Mouse (Mus musculus): ENCODE data around the gene Kcnip4. TPM values are rescaled to one million over a fixed set of nuclear protein-coding genes. Genes with fewer than 3 reads are reported as not detected.
A peak's percentile ranks its signal among the peaks of the same experiment; 100 is the strongest.

Gene Kcnip4
- polyA plus RNA-seq (2012; rRNA removed) = 0.22 and 0.40 TPM in 2 replicates

DNA sequence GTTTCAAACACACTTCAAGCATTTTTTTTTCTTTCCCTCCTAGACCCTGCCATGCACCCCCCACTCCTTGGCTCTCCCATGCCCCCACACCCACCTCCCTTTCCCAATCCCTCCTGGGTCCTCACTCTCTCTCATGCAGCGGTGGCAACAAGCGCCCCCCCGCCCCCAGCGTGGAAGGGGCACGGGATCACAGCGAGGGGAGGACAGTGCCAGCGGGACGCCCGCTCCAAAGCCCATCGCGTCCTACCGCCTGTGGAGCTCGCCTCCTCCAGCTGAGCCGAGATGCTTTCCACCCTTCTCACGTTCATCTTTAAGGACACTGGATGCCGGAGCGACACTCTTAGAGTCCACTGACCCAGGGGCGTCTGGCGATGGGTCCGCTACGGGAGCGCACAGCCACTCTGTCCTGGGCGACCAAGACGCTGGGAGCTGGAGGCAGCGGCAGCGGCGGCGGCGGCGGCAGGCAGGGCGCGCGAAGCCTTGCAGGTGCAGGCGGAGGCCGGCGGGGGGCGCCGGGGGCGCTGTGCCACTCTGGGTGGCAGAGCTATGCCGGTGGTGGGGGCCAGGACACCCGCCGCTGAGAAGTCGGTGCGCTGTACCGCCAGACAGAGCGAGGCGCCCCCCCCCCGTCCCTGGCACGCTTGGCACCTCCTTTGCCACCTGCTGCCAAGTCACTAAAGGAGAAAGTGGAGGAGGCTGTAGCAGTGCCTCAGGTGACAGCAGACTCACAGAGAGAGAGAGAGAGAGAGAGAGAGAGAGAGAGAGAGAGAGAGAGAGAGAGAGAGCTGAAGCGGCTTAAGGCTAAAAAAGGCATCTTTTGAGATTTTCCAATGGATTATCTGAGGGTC is at the start of gene Kcnip4:
TSS of gene Kcnip4 (minus strand) at position 514 of the 848 bp plus-strand sequence.
- 3% methylated on average over 50 of the region's 50 CpGs for WGBS
- TF ChIP-seq POLR2A (IDR thresholded peaks at IDR 0.05; ENCODE audit: borderline replicate concordance, extremely low read depth, low read depth, low read length) (no peak), CTCF (IDR thresholded peaks at IDR 0.05; ENCODE audit: insufficient read depth, low read length) (no peak)
- Histone ChIP-seq H3K4me3 (replicated peaks; ENCODE audit: extremely low read depth, low read depth, low read length) (peak within 1 kb of the TSS; percentile 38), H3K4me1 (ENCODE audit: control insufficient read depth, insufficient read depth, low read length) (no peaks in the 10 kb centered on the region)
- DNase-seq = no peak

DNA sequence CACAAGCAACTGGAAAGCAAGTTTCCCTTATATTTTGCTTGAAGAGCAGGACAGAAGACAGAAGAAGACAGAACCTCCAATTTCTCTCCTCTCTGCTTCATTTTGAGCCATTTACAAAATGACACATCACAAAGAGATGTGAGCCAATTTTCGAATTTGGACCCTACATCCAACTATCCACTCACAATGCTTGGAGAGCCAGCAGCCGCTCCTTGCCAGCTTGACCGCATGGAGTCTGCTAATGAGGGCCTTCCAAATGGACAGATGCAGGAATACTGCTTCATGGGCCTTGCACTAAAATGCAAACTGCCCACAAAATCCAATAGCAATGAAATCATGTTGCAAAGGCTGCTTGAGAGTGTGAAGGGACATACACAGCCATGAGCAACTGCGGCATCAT is 47.2 kb upstream of the Kcnip4 start:
- 78% methylated on average over 4 of the region's 4 CpGs for WGBS
- TF ChIP-seq POLR2A (IDR thresholded peaks at IDR 0.05; ENCODE audit: borderline replicate concordance, extremely low read depth, low read depth, low read length) (no peak), CTCF (IDR thresholded peaks at IDR 0.05; ENCODE audit: insufficient read depth, low read length) (no peak)
- no peaks in the 10 kb centered on the region for H3K4me1 ChIP-seq (ENCODE audit: control insufficient read depth, insufficient read depth, low read length)
- no peak for DNase-seq
- no peak overlapping the region for H3K4me3 ChIP-seq (replicated peaks; ENCODE audit: extremely low read depth, low read depth, low read length)

DNA sequence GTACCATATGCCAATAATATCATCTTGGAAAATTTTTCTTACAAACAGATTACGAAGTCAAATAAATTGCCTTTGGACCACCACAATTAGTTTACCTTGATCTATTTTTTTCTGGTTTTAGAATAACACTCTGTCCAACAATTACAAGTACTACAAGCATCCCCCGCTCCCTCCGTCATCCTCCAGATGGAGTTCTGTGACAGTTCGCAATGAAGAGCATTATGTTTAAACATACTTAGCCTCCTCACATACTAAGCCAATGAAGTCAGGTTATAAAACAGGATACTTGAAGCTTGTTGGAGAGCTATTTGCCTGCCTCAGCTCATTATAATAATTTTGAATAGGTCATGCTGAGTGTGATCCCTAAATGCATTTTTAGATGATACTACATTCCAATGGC is 39.0 kb upstream of the Kcnip4 start:
- TF ChIP-seq CTCF (IDR thresholded peaks at IDR 0.05; ENCODE audit: insufficient read depth, low read length) (no peak), POLR2A (IDR thresholded peaks at IDR 0.05; ENCODE audit: borderline replicate concordance, extremely low read depth, low read depth, low read length) (no peak)
- DNase-seq = no peak
- no peak overlapping the region for H3K4me3 ChIP-seq (replicated peaks; ENCODE audit: extremely low read depth, low read depth, low read length)
- H3K4me1 ChIP-seq (ENCODE audit: control insufficient read depth, insufficient read depth, low read length) = no peaks in the 10 kb centered on the region
- 88% methylated on average over 4 of the region's 4 CpGs for WGBS

DNA sequence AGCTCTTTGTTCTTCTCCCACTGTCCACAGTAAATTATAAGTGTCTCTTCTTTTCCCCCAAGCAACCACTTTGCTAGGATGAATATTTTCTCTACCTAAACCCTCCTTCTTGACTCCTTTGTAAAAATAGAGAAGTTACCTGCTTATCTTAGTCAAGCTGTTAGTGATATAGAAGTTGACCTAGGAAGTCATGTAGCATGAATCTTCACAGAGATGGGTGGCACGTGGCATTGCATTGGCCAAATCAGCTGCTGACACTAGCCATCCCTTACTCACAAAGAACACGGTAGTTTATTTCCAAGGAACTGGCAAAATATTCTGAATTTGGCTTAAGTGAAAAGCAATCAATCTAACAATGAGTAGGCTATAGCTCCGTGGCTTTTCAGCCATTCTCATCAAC is 32.7 kb upstream of the Kcnip4 start:
- TF ChIP-seq CTCF (IDR thresholded peaks at IDR 0.05; ENCODE audit: insufficient read depth, low read length) = no peak
- TF ChIP-seq POLR2A (IDR thresholded peaks at IDR 0.05; ENCODE audit: borderline replicate concordance, extremely low read depth, low read depth, low read length) = no peak
- 58% methylated on average over 3 of the region's 3 CpGs for WGBS
- no peak overlapping the region for H3K4me3 ChIP-seq (replicated peaks; ENCODE audit: extremely low read depth, low read depth, low read length)
- no peak for DNase-seq
- no peaks in the 10 kb centered on the region for H3K4me1 ChIP-seq (ENCODE audit: control insufficient read depth, insufficient read depth, low read length)

DNA sequence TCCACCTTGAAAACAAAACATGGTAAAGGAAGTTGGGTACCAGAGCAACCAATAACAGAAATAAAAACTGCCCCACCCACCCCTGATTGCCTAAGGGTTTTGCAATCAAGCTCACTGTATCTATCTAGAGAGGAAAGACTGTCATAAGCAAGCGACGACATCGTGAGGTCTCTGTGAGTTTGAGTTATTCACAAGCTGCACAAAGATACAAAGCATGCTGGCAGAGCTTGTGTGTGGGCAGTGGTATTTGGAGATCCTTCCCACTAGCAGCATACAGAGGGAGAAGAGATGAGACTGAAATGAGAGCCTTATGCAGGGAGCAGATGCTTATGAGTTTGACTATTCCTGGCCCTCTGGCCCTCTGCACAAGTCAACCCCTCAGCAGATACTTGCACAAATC is 23.2 kb upstream of the Kcnip4 start:
- TF ChIP-seq POLR2A (IDR thresholded peaks at IDR 0.05; ENCODE audit: borderline replicate concordance, extremely low read depth, low read depth, low read length) (no peak), CTCF (IDR thresholded peaks at IDR 0.05; ENCODE audit: insufficient read depth, low read length) (no peak)
- WGBS = 89% methylated on average over 3 of the region's 3 CpGs
- H3K4me3 ChIP-seq (replicated peaks; ENCODE audit: extremely low read depth, low read depth, low read length) = no peak overlapping the region
- H3K4me1 ChIP-seq (ENCODE audit: control insufficient read depth, insufficient read depth, low read length) = no peaks in the 10 kb centered on the region
- DNase-seq = no peak

DNA sequence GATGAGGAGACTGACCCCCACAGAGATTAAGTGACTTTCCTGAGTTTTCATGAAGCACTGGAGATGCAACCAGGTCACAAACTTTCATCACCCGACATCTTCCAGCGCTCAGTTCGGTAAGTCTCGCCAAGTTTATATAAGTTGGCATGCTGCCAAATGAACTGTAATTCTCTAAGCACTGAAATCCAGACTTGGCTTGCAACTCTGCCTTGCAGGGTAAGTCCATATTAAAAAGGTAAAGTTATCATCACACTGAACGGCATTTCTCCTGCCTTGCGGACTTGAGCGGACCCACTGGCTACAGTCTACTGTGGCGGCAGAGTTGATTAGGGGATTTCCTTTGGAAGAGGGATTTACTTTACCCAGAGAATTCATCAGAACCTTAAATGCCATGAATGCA is 4.7 kb upstream of the Kcnip4 start:
- DNase-seq = no peak
- TF ChIP-seq CTCF (IDR thresholded peaks at IDR 0.05; ENCODE audit: insufficient read depth, low read length) (no peak), POLR2A (IDR thresholded peaks at IDR 0.05; ENCODE audit: borderline replicate concordance, extremely low read depth, low read depth, low read length) (no peak)
- Histone ChIP-seq H3K4me3 (replicated peaks; ENCODE audit: extremely low read depth, low read depth, low read length) (no peak overlapping the region), H3K4me1 (ENCODE audit: control insufficient read depth, insufficient read depth, low read length) (no peaks in the 10 kb centered on the region)
- 53% methylated on average over 8 of the region's 8 CpGs for WGBS

DNA sequence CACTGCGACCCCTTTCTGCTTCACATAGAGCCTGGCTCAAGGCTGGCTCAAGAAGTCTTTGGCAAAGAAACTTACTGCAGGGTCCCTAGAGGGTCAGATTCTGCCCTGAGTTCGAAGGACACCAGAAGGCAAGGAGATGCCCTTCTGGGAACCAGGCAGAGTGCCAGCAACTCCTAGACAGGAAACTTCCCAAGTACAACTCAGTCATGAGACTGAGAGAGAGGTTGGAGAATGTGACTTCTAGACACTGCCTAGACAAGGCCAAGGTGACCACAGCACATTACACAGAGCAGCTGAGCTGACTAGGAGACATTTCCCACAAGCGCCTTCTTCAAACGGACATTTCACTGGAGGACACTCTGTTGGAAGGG is 520 bp upstream of the Kcnip4 start:
- no peaks in the 10 kb centered on the region for H3K4me1 ChIP-seq (ENCODE audit: control insufficient read depth, insufficient read depth, low read length)
- TF ChIP-seq POLR2A (IDR thresholded peaks at IDR 0.05; ENCODE audit: borderline replicate concordance, extremely low read depth, low read depth, low read length) = no peak
- no peak for TF ChIP-seq CTCF (IDR thresholded peaks at IDR 0.05; ENCODE audit: insufficient read depth, low read length)
- H3K4me3 ChIP-seq (replicated peaks; ENCODE audit: extremely low read depth, low read depth, low read length) = no peak overlapping the region
- DNase-seq = no peak
- 56% methylated on average over 4 of the region's 4 CpGs for WGBS

DNA sequence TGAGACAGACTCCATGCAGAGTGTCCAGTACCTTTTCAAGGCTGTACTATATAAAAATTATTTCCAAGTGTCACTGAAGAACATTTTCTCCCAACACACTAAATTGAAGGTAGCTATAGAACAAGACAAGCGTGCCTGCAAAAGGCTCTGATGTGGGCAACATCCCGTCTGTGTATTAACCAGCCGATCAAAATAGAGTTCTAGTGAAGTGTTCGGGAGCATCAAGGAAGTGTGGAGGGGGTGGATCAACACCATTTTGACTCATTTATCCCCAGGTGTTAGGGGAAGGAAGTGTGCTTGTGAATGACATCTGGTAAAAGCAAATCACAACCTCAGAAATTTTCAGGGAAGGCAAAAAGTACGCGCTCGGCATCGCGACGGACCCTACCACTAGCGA is 712 bp downstream of the Kcnip4 start:
- Histone ChIP-seq H3K4me1 (ENCODE audit: control insufficient read depth, insufficient read depth, low read length) (no peaks in the 10 kb centered on the region), H3K4me3 (replicated peaks; ENCODE audit: extremely low read depth, low read depth, low read length) (peak overlapping the region; percentile 37)
- no peak for DNase-seq
- 8% methylated on average over 11 of the region's 11 CpGs for WGBS
- no peak for TF ChIP-seq POLR2A (IDR thresholded peaks at IDR 0.05; ENCODE audit: borderline replicate concordance, extremely low read depth, low read depth, low read length)
- TF ChIP-seq CTCF (IDR thresholded peaks at IDR 0.05; ENCODE audit: insufficient read depth, low read length) = no peak

DNA sequence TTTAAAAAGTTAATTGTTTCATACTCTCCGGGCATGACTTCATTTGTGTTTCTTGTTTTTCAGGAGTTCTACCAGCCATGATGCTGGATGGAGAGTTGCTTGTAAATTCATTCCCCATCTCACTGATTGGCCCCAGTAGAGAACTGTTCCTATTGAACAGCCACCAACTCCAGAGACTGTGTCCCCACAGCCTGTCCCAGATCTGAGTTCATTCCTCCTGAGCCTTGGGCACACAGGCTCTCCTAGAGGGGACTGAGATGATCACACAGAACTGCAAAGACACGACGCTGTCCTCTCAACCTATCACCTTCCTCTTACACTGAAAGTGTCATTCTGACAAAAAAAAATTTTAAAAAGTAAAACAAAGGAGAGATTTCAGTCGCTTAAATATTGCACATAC is 1.7 kb downstream of the Kcnip4 start:
- 67% methylated on average over 4 of the region's 4 CpGs for WGBS
- TF ChIP-seq CTCF (IDR thresholded peaks at IDR 0.05; ENCODE audit: insufficient read depth, low read length) = no peak
- no peak for TF ChIP-seq POLR2A (IDR thresholded peaks at IDR 0.05; ENCODE audit: borderline replicate concordance, extremely low read depth, low read depth, low read length)
- no peaks in the 10 kb centered on the region for H3K4me1 ChIP-seq (ENCODE audit: control insufficient read depth, insufficient read depth, low read length)
- no peak overlapping the region for H3K4me3 ChIP-seq (replicated peaks; ENCODE audit: extremely low read depth, low read depth, low read length)
- no peak for DNase-seq

DNA sequence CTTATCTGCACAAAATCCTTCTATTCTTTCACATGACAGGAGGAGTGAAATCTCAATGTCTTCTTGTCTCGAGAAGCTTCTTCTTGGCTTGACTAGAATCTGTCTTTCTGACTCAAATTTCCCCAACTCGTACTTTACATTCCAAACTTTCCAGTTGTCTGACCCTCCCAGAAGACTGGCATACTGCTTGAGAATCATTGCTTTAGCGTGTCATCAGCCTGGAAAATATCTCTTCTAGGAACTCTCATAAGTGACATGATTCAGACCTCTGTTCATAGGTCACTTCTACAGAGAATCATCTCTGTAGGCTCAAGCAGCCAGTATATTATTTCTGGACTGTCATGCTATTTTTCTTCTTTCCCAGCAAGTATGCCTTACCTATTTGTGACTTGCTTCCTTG is 26.0 kb downstream of the Kcnip4 start:
- H3K4me1 ChIP-seq (ENCODE audit: control insufficient read depth, insufficient read depth, low read length) = no peaks in the 10 kb centered on the region
- TF ChIP-seq POLR2A (IDR thresholded peaks at IDR 0.05; ENCODE audit: borderline replicate concordance, extremely low read depth, low read depth, low read length) (no peak), CTCF (IDR thresholded peaks at IDR 0.05; ENCODE audit: insufficient read depth, low read length) (no peak)
- H3K4me3 ChIP-seq (replicated peaks; ENCODE audit: extremely low read depth, low read depth, low read length) = no peak overlapping the region
- WGBS = 73% methylated on average over 3 of the region's 3 CpGs
- no peak for DNase-seq

Measured in lung, adult 2 months (tissue).